Mouse (Mus musculus) lung, adult 2 months (tissue): ENCODE results near the gene Wdr74. TPM values are rescaled to one million over a fixed set of nuclear protein-coding genes. Genes with fewer than 3 reads are reported as not detected.

Experiments
- DNase-seq: peaks from one replicate; pipeline ENCODE4 v3.0.0; 2022
- H3K4me1 ChIP-seq: fragments of 200-500 bp; 2 replicates; pipeline ENCODE4 v1.6.1; 2011; ENCODE audit warnings: low read length; ENCODE audit not compliant: control insufficient read depth, insufficient read depth
- H3K4me3 ChIP-seq: fragments of 200-500 bp; replicated peaks from 2 replicates; pipeline ENCODE3; 2011; ENCODE audit warnings: low read depth, mild to moderate bottlenecking, control low read depth, low read length; ENCODE audit errors: extremely low read depth
- CTCF ChIP-seq: fragments of 200-500 bp; IDR thresholded peaks from 2 replicates; pipeline ENCODE4 v1.5.1; 2011; ENCODE audit warnings: mild to moderate bottlenecking, low read length, control low read depth; ENCODE audit not compliant: insufficient read depth
- POLR2A ChIP-seq: fragments of 200-500 bp; IDR thresholded peaks from 2 replicates; pipeline ENCODE4 v1.6.1; 2011; ENCODE audit warnings: low read depth, mild to moderate bottlenecking, control low read depth, low read length, borderline replicate concordance; ENCODE audit errors: extremely low read depth
- WGBS: fragments of 180-500 bp; shearing (Covaris S2); methylation state at CpG from one replicate; pipeline ENCODE4 v1.1.7; 2018; 5-methylcytosine and 5-hydroxymethylcytosine counted together
- polyA plus RNA-seq: library from polyadenylated mRNA; depleted of rRNA; stranded (reverse); fragments of >200 nt; gene quantifications from 2 replicates; pipeline ENCODE4 v1.2.3, GENCODE M21; 2012

The Wdr74 gene
- polyA plus RNA-seq, 1 experiment, result 21.3 TPM

DNA sequence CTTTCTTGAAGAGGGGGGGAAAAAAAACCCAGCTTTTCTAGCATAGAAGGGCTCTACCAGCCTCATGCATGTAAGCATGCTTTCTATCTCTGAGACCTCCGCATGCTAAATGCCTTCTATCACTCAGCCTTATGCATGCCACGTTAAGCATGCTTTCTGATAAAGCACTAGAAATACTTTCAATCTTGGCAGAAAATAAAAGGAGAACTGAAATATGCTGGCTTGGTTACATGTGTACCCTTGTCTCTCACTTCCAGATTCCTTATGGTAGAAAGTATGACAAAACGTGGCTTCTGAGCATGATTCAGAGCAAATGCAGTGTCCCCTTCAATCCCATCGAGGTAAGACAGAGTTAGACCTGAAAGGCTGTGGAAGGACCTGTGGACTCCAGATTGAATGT lies 27.6 kb downstream of the Wdr74 start:
- 80% methylated on average over 4 of the region's 4 CpGs for WGBS
- no peak for TF ChIP-seq CTCF
- no peak for TF ChIP-seq POLR2A
- DNase-seq, result no peak
- H3K4me1 ChIP-seq, result peaks cover 4% of the 10 kb centered on the region; the same call in 1 of the 2 replicates
- H3K4me3 ChIP-seq, result no peak overlapping the region

- DNase-seq, result no peak
- Histone ChIP-seq H3K4me1 (peaks cover 4% of the 10 kb centered on the region; the same call in 1 of the 2 replicates), H3K4me3 (no peak overlapping the region)
- TF ChIP-seq POLR2A (no peak), CTCF (no peak)
- 95% methylated on average over 9 of the region's 9 CpGs for WGBS
Measured at GRCm38 (mm10) chr19:8765562-8765961, 29.9 kb downstream of the Wdr74 start.

DNA sequence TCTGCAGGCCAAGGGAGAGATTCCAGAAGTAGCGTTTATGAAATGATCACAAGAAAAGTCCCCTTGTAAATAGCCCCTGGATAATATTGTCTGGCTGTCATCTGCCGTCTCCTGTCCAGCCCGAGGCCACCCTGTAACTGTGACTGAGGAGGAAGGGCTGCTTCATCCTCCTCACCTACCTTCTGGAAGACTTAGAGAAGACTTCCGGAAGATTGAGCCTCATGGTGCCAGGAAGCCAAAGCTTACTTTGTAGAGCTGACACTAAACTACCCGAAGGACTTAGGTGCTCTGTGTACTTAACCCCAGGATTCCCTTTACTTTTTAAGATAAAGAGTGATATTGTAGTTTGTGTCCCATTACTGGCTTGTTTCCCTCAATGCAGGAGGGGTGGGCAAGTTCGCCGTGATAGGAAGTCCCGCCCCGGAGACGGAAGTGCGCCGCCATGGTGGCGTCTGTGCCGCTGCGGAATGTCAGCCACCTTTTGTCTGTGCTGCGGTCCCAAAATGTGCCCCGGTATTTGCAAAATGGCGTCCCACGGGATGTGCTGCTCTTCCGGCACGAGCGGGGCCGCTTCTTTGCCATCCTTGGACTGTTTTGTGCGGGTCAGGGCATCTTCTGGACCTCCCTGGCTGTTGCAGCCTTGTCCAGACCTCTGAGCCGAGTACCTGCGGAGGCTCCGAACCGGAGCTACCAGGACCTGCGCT lies 35.1 kb downstream of the Wdr74 start, which contains the start of gene Tmem223:
Tmem223 (plus strand) TSS at position 430 of the 704 bp plus-strand sequence.
- TF ChIP-seq POLR2A, result peak; percentile 96
- TF ChIP-seq CTCF, result no peak
- Histone ChIP-seq H3K4me3 (peak within 1 kb of the TSS; percentile 97), H3K4me1 (peaks cover 19% of the 10 kb centered on the region)
- peak; percentile 80 for DNase-seq
- 12% methylated on average over 29 of the region's 29 CpGs for WGBS

DNA sequence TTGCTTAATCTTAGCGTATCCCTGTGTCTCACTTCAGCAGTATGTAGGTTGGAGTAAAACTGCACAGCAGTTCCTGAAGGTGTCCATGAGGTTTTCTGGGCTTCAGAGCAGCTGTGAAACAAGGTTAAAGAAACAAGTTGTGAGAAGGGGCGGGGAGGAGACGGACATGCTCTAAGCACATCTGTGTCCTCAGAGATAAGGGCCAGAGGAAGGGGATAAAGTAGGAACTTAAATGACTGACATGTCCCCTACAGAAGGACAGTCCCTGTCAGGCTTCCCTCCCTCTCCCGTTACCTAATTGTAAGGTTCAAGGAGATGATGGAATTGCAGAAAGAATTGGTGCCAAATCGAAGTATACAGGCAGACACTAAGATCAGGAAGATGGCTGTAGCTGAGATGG lies 37.4 kb downstream of the Wdr74 start:
- no peak overlapping the region for H3K4me3 ChIP-seq
- no peak for DNase-seq
- WGBS, result 64% methylated on average over 5 of the region's 5 CpGs
- TF ChIP-seq POLR2A (no peak), CTCF (no peak)
- peaks cover 19% of the 10 kb centered on the region for H3K4me1 ChIP-seq

DNA sequence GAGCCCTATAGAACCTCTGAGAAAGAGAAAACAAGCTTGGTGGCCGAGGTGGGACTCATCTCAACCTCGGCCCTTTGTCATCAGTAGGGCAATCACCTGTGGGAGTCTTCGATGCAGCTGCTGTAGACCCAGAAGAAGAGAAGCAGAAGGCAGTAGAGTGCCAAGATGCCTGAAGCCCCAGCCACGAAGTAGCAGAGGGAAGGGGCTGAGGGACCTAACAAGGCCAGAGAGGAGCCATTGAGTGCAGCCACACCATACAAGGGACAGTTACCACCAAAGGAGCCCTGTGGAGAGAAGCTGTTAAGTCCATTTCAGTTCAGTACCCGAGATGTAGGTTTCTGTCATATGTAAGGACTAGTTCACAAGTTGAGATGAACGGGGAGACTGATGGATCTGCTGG lies 37.8 kb downstream of the Wdr74 start:
- Histone ChIP-seq H3K4me1 (peaks cover 19% of the 10 kb centered on the region), H3K4me3 (peak overlapping the region; percentile 90)
- no peak for TF ChIP-seq CTCF
- no peak for TF ChIP-seq POLR2A
- 46% methylated on average over 6 of the region's 6 CpGs for WGBS
- DNase-seq, result no peak

DNA sequence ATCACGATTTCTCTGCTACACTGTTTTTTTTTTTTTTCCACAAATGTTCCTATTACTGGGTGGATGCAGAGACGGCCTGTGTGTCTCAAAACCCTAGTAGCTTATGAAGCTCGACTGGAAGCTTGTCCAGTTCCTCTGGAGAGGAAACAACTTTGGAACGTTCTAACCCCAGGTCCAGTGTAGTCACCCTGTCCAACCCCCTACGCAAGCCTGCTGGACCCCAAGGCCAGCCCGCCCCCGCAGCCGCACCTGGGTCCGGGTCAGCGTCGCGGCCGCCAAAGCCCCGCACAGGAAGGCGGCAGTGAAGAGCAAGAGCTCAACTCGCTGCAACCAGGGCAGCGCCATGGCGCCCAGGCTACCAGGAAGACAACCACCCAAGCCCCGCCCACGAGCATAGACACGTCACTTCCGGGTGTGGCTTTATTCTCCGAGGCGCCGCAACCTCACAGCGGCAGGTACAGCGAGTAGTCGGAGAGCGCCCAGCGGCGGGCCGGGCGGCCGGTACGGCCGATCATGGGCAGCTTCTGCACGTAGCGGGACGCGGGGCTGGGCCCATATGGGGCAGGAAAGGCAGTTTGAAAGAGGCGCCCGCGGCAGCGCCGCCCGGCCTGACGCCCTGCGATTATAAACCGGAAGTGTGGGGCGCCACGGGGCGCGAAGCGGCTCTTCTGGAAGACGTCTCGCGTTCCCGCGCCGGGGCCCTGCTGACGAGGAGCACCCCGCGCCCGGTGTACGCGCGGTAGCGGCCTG lies 38.6 kb downstream of the Wdr74 start, which contains the start of gene Tmem179b:
Tmem179b (minus strand) TSS at position 382 of the 750 bp plus-strand sequence.
- 2% methylated on average over 68 of the region's 68 CpGs for WGBS
- DNase-seq, result peak; percentile 99

GRCm38 (mm10) chr19:8774951-8775421 lies 39.4 kb downstream of the Wdr74 start:
- DNase-seq, result no peak
- TF ChIP-seq POLR2A (no peak), CTCF (no peak)
- H3K4me1 ChIP-seq, result peaks cover 19% of the 10 kb centered on the region
- peak overlapping the region; percentile 90 for H3K4me3 ChIP-seq
- WGBS, result 2% methylated on average over 20 of the region's 20 CpGs

More for the DNA sequence above, 38.6 kb downstream of the Wdr74 start, which contains the start of gene Tmem179b:
- TF ChIP-seq CTCF (no peak), POLR2A (peak; percentile 96)
- Histone ChIP-seq H3K4me1 (peaks cover 19% of the 10 kb centered on the region), H3K4me3 (peak within 1 kb of the TSS; percentile 90)

DNA sequence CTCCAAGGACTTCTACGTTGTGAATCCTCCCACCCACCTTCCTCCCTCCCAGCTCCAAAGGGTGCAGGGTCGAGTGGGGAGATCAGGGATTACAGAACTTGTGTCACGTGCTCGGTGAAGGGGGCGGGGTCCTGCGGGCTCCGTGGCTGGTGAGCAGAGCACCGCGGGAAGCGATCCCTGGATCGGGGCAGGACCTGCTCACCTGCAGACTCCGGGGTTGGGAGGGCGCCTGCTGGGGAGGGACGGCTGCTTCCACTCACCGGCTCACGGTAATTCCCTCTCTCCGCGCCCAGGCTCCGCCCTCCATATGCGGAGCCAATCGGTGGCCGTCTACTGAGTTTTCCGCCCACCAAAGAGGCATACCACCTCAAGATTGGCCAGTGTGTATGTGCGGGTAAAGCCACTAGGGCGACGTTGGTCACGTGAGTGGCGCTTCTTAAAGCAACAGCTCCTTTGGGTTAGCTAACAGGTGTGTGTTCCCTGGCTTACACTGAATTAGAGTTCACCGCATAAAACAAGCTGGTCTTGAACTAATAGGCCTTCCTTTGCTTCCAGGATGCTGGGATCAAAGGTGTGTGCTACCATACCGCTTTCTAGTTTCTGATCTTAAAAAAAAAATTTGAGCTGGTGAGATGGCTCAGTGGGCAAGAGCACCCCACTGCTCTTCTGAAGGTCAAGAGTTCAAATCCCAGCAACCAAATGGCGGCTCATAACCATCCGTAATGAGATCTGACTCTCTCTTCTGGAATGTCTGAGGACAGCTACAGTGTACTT lies 50.6 kb downstream of the Wdr74 start, which contains the start of gene Taf6l:
Taf6l (minus strand) TSS at position 410 of the 774 bp plus-strand sequence.
- DNase-seq, result peak; percentile 88
- no peak for TF ChIP-seq POLR2A
- peak; percentile 40; the same call in 1 of the 2 replicates for TF ChIP-seq CTCF
- H3K4me1 ChIP-seq, result no peaks in the 10 kb centered on the region
- WGBS, result under 1% methylated on average over 32 of the region's 32 CpGs
- H3K4me3 ChIP-seq, result peak within 1 kb of the TSS; percentile 71

- 45% methylated on average over 3 of the region's 3 CpGs for WGBS
- DNase-seq, result no peak
- H3K4me3 ChIP-seq, result no peak overlapping the region
- no peaks in the 10 kb centered on the region for H3K4me1 ChIP-seq
- TF ChIP-seq CTCF (no peak), POLR2A (no peak)
Measured at GRCm38 (mm10) chr19:8788521-8788920, 52.9 kb downstream of the Wdr74 start.
